Mouse (Mus musculus): ENCODE results near the gene Pitpnm2. TPM values are rescaled to one million over a fixed set of nuclear protein-coding genes. Genes with fewer than 3 reads are reported as not detected.

The Pitpnm2 gene
- polyA plus RNA-seq, 1 experiment from 2014 or later = 3.1 TPM

- H3K9me3 ChIP-seq = no peaks in the 10 kb centered on the region
- H3K27me3 ChIP-seq (replicated peaks) = no peaks in the 10 kb centered on the region
- peaks cover 39% of the 10 kb centered on the region for H3K36me3 ChIP-seq
- no peak overlapping the region for H3K4me3 ChIP-seq (replicated peaks)
- no peak overlapping the region for H3K27ac ChIP-seq
- no peak for ATAC-seq
- H3K4me2 ChIP-seq (replicated peaks) = no peak overlapping the region
- WGBS = 67% methylated on average over 5 of the region's 5 CpGs
- H3K4me1 ChIP-seq (replicated peaks) = peaks cover 13% of the 10 kb centered on the region
- no peak overlapping the region for H3K9ac ChIP-seq
These were observed 130.4 kb downstream of the Pitpnm2 start for GRCm38 (mm10) chr5:124119204-124119603.

GRCm38 (mm10) chr5:124115990-124116845 is 133.3 kb downstream of the Pitpnm2 start, which contains the start of gene Arl6ip4:
Gene Arl6ip4, plus strand, starts transcription at chr5:124116089.
- Histone ChIP-seq H3K36me3 (peaks cover 35% of the 10 kb centered on the region), H3K4me3 (replicated peaks) (peak within 1 kb of the TSS; percentile 76), H3K27ac (peak within 1 kb of the TSS; percentile 77), H3K4me1 (replicated peaks) (peaks cover 25% of the 10 kb centered on the region), H3K4me2 (replicated peaks) (peak within 1 kb of the TSS; percentile 91), H3K9ac (peak within 1 kb of the TSS; percentile 98), H3K27me3 (replicated peaks) (no peaks in the 10 kb centered on the region), H3K9me3 (no peaks in the 10 kb centered on the region)
- peak; percentile 2; the same call in 1 of the 2 replicates for ATAC-seq
- under 1% methylated on average over 64 of the region's 64 CpGs for WGBS

- 22% methylated on average over 7 of the region's 7 CpGs for WGBS
- peaks cover 31% of the 10 kb centered on the region for H3K36me3 ChIP-seq
- H3K4me2 ChIP-seq (replicated peaks) = peak overlapping the region; percentile 91
- peaks cover 28% of the 10 kb centered on the region for H3K4me1 ChIP-seq (replicated peaks)
- ATAC-seq = no peak
- no peaks in the 10 kb centered on the region for H3K9me3 ChIP-seq
- no peaks in the 10 kb centered on the region for H3K27me3 ChIP-seq (replicated peaks)
- H3K4me3 ChIP-seq (replicated peaks) = peak overlapping the region; percentile 76
- H3K27ac ChIP-seq = peak overlapping the region; percentile 77
- H3K9ac ChIP-seq = peak overlapping the region; percentile 98
These were observed 134.0 kb downstream of the Pitpnm2 start for GRCm38 (mm10) chr5:124115531-124115930.

GRCm38 (mm10) chr5:124114276-124115025 is 135.1 kb downstream of the Pitpnm2 start:
- Histone ChIP-seq H3K4me3 (replicated peaks) (no peak overlapping the region), H3K4me1 (replicated peaks) (peaks cover 28% of the 10 kb centered on the region), H3K27me3 (replicated peaks) (no peaks in the 10 kb centered on the region), H3K36me3 (peaks cover 25% of the 10 kb centered on the region), H3K4me2 (replicated peaks) (no peak overlapping the region), H3K9me3 (no peaks in the 10 kb centered on the region), H3K27ac (no peak overlapping the region), H3K9ac (no peak overlapping the region)
- ATAC-seq = no peak
- 91% methylated on average over 24 of the region's 24 CpGs for WGBS

GRCm38 (mm10) chr5:124113030-124113429 is 136.5 kb downstream of the Pitpnm2 start:
- peak overlapping the region; percentile 90 for H3K4me3 ChIP-seq (replicated peaks)
- H3K27me3 ChIP-seq (replicated peaks) = no peaks in the 10 kb centered on the region
- H3K4me1 ChIP-seq (replicated peaks) = peaks cover 28% of the 10 kb centered on the region
- H3K27ac ChIP-seq = peak overlapping the region; percentile 78
- no peak for ATAC-seq
- WGBS = 14% methylated on average over 14 of the region's 14 CpGs
- H3K9me3 ChIP-seq = no peaks in the 10 kb centered on the region
- peak overlapping the region; percentile 78 for H3K4me2 ChIP-seq (replicated peaks)
- H3K9ac ChIP-seq = peak overlapping the region; percentile 72
- peaks cover 12% of the 10 kb centered on the region for H3K36me3 ChIP-seq

- peaks cover 7% of the 10 kb centered on the region for H3K36me3 ChIP-seq
- H3K27me3 ChIP-seq (replicated peaks) = no peaks in the 10 kb centered on the region
- peak; percentile 4; the same call in 1 of the 2 replicates for ATAC-seq
- peak overlapping the region; percentile 72 for H3K9ac ChIP-seq
- H3K4me3 ChIP-seq (replicated peaks) = peak overlapping the region; percentile 90
- H3K4me1 ChIP-seq (replicated peaks) = peaks cover 26% of the 10 kb centered on the region
- H3K9me3 ChIP-seq = no peaks in the 10 kb centered on the region
- H3K27ac ChIP-seq = peak overlapping the region; percentile 78
- H3K4me2 ChIP-seq (replicated peaks) = peak overlapping the region; percentile 78
- 2% methylated on average over 18 of the region's 18 CpGs for WGBS
These were observed 137.0 kb downstream of the Pitpnm2 start for GRCm38 (mm10) chr5:124112531-124112930.

GRCm38 (mm10) chr5:124111742-124112497 is 137.6 kb downstream of the Pitpnm2 start, which contains the start of gene Ogfod2:
Gene Ogfod2, plus strand, starts transcription at chr5:124112297.
- H3K9ac ChIP-seq = peak within 1 kb of the TSS; percentile 72
- under 1% methylated on average over 66 of the region's 66 CpGs for WGBS
- no peaks in the 10 kb centered on the region for H3K27me3 ChIP-seq (replicated peaks)
- H3K27ac ChIP-seq = peak within 1 kb of the TSS; percentile 82
- peak; percentile 98 for ATAC-seq
- H3K9me3 ChIP-seq = no peaks in the 10 kb centered on the region
- H3K4me2 ChIP-seq (replicated peaks) = peak within 1 kb of the TSS; percentile 78
- H3K4me3 ChIP-seq (replicated peaks) = peak within 1 kb of the TSS; percentile 90
- H3K4me1 ChIP-seq (replicated peaks) = peaks cover 20% of the 10 kb centered on the region
- H3K36me3 ChIP-seq = peaks cover 4% of the 10 kb centered on the region; the same call in 1 of the 2 replicates

- peak overlapping the region; percentile 38; the same call in 1 of the 2 replicates for H3K27ac ChIP-seq
- WGBS = 20% methylated on average over 17 of the region's 17 CpGs
- H3K4me3 ChIP-seq (replicated peaks) = peak overlapping the region; percentile 90
- peaks cover 4% of the 10 kb centered on the region; the same call in 1 of the 2 replicates for H3K36me3 ChIP-seq
- no peaks in the 10 kb centered on the region for H3K9me3 ChIP-seq
- no peak for ATAC-seq
- no peaks in the 10 kb centered on the region for H3K27me3 ChIP-seq (replicated peaks)
- peak overlapping the region; percentile 72 for H3K9ac ChIP-seq
- peak overlapping the region; percentile 78 for H3K4me2 ChIP-seq (replicated peaks)
- H3K4me1 ChIP-seq (replicated peaks) = peaks cover 16% of the 10 kb centered on the region
These were observed 138.4 kb downstream of the Pitpnm2 start for GRCm38 (mm10) chr5:124111077-124111741.

GRCm38 (mm10) chr5:124103552-124103951 is 146.0 kb downstream of the Pitpnm2 start:
- Histone ChIP-seq H3K4me2 (replicated peaks) (no peak overlapping the region), H3K4me1 (replicated peaks) (no peaks in the 10 kb centered on the region), H3K9ac (no peak overlapping the region), H3K27me3 (replicated peaks) (no peaks in the 10 kb centered on the region), H3K27ac (no peak overlapping the region), H3K4me3 (replicated peaks) (no peak overlapping the region), H3K9me3 (no peaks in the 10 kb centered on the region), H3K36me3 (no peaks in the 10 kb centered on the region)
- 93% methylated on average over 9 of the region's 9 CpGs for WGBS
- no peak for ATAC-seq

GRCm38 (mm10) chr5:124103020-124103419 is 146.5 kb downstream of the Pitpnm2 start:
- 91% methylated on average over 3 of the region's 3 CpGs for whole genome bisulfite sequencing
- no peaks in the 10 kb centered on the region for H3K4me1 ChIP-seq (replicated peaks)

GRCm38 (mm10) chr5:124102326-124102725 is 147.2 kb downstream of the Pitpnm2 start:
- Histone ChIP-seq H3K27me3 (replicated peaks) (no peaks in the 10 kb centered on the region), H3K4me3 (replicated peaks) (no peak overlapping the region), H3K36me3 (no peaks in the 10 kb centered on the region), H3K4me1 (replicated peaks) (no peaks in the 10 kb centered on the region), H3K4me2 (replicated peaks) (no peak overlapping the region), H3K9me3 (no peaks in the 10 kb centered on the region), H3K9ac (no peak overlapping the region), H3K27ac (no peak overlapping the region)
- WGBS = 81% methylated on average over 6 of the region's 6 CpGs
- ATAC-seq = no peak

More at GRCm38 (mm10) chr5:124103020-124103419, 146.5 kb downstream of the Pitpnm2 start:
- Histone ChIP-seq H3K9me3 (no peaks in the 10 kb centered on the region), H3K27me3 (replicated peaks) (no peaks in the 10 kb centered on the region), H3K9ac (no peak overlapping the region), H3K4me3 (replicated peaks) (no peak overlapping the region), H3K36me3 (no peaks in the 10 kb centered on the region), H3K27ac (no peak overlapping the region), H3K4me2 (replicated peaks) (no peak overlapping the region)
- ATAC-seq = no peak

Measured in intestine, embryonic 15.5 days (tissue).